Mouse (Mus musculus) Muller cell, postnatal 12 days (primary cell): ENCODE data around the gene Tns4.

ENCODE experiments used
- DNase-seq: peaks from one replicate; pipeline ENCODE4 v3.0.0-alpha.2; 2015; ENCODE audit errors: inconsistent ontology term

The Tns4 gene

DNA sequence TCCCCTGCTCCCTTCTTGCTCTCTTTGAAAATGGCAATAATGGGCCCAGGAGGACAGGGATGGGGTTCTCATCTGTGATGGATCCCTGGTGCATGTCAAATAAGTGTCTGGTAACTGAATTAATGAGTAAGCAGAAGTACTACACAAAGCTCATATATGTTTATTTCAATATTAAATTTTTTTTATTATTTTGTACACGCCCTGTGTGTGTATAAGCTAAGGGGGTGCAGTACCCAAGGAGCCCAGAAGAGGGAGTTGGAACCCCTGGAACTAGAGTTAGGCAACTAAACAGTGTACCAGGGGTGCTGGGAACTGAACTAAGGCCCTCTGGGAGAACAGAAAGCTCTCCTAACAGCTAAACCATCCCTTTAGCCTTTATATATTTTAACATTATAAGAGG is 29.3 kb upstream of the Tns4 start:
- no peak for DNase-seq

DNA sequence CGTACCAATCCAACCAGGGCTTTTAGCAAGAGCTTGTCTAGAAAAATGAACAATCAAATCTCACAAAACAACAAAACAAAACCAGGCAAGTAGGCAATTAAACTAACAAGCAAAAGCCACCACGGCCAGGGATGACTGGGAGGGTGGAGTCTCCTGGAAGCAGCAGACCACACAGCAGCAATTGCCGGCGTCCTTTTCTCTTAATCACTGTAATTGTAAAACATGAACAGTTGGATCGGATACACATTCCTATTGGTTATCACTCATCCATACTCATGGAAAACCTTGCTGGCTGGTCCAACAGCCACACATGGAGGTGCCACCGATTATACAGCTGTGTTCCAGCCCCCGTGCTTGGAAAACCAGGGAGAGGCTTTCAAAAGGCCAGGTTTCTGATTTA is 28.8 kb upstream of the Tns4 start:
- DNase-seq = peak; percentile 55

DNA sequence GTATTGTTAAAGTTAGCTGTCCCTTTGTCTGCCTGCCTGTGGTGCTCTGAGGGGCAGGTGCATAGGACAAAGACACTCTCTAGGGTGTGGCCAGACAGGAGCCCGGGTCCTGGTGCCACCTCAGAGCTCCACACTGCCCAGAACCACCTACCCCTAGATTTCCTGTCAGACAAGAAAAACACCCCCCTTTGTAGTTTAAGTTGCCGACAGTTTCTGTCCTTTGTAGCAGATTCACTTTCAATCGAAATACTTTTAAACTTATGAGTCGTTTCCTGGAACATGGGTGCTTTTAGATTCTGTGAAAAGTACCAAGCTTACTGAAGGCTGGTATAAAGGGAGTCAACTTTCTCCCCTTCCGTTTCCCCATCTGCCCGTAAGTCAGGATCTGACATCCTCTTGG is 26.8 kb upstream of the Tns4 start:
- DNase-seq = no peak

DNA sequence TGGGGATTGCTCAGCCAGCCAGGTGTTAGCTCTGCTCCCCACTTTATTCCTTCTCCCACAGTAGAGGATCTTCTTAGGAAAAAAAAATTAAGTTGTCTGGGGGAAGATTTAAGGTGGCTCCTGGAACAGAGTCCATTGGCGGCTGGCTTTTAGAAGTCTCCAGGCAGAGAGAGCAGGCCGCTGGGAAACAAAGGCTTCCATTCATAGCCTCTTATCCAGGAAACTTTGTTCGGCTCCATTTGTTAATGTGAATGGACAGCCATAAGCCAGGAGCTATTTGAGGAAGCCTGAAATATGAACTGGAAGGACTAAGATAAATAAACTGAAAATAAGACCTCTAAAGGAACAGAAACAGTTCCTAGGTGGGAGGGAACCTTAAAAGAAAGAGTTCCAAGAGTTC is 24.0 kb upstream of the Tns4 start:
- DNase-seq = peak; percentile 89

DNA sequence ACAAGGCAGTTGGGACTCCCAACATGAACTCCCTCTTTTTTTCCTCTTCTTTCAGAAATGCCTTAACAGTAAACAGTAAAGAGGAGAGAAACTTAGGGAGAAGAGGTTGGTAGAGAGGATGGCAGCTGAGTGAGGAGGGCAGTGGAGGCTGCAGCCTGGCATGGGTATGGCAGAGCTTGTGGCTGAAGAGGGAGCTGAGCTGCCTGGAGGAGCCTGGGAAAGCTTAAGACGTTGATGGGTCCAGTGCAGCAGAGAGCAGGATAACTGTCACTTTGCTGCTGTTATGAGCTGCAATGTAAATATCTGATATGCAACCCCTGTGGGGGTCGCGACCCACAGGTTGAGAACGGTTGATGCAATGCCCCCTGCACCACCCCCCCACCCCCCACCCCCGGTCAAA is 23.6 kb upstream of the Tns4 start:
- DNase-seq = no peak

DNA sequence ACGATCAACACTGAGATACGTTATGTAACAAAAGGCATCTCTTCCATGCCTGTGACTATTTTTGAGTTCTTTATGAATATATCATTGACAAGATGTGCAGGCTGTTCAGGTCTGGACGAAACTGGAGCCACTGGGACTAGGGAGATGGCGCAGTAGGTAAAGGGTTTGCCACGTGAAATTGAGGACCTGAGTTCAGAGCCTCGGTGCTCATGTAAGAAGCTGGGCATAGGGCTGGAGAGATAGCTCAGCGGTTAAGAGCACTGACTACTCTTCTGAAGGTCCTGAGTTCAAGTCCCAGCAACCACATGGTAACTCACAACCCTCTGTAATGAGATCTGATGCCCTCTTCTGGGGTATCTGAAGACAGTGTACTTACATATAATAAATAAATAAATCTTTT is 22.5 kb upstream of the Tns4 start:
- no peak for DNase-seq

DNA sequence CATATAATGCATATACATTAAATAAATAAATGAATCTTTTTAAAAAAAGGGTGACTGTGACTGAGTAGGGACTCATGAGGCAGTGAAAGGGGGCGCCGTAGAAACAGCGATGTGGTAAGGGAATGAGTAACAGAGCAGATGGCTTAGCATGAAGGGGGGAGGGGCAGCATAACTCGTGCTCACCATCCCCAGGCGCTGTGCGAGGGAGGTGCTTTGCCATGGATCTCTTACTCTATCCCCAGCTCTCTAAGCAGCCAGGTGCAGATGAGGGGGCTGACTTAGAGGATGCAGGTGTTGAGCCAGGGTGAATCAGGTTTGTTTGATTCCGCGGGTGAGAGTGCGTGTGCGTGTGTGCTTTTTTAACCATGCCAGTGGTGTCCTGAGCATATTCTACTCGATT is 22.0 kb upstream of the Tns4 start:
- no peak for DNase-seq

DNA sequence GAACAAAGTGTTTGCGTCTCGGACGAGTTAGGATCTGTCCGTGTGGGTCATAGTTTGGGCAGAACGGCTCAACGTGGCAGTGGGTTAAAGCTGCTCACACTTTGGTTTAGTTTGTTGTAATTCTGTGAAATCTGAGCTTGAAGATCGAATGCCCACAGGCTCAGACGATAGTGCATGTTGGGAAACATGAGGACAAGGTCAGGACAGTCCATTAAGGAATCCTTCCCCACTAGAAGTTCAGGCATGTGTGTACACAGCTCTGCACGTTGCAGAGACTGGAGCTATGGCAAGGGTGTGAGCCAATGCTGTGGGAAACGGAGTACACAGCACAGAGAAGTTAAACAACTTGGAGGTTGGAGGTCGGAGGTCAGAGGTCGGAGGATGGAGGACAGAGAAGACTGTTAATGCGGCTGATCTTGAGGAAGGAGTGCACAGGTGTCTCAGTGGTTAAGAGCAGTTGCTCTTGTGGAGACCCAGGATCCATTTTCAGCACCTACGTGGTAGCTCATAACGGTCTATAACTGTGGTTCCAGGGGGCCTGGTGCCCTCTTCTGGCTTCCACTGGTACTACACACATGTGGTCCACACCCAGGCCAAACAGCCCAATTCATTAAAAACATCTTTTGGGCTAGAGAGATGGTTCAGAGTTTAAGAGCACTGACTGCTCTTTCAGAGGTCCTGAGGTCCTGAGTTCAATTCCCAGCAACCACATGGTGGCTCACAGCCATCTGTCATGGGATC is 21.4 kb upstream of the Tns4 start:
- no peak for DNase-seq

DNA sequence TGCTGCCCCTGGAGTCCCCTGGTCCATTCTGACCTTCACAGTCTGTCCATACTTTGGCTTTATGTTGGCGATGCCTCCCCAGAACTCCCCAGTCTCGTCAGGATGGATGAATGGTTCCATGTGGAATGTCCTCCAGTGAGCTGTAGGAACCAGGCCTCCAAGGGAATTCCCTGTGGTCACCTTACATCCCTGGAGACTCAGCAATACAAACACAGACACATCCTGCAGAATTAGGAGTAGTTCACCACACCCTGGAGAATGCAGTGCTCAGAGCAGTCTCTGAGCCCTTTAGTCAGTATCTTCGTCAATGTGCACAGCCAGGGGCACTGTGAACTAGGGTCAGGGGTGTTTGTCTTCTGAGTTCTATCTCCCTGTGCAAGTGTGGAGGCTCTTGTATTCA is 19.2 kb upstream of the Tns4 start:
- no peak for DNase-seq

DNA sequence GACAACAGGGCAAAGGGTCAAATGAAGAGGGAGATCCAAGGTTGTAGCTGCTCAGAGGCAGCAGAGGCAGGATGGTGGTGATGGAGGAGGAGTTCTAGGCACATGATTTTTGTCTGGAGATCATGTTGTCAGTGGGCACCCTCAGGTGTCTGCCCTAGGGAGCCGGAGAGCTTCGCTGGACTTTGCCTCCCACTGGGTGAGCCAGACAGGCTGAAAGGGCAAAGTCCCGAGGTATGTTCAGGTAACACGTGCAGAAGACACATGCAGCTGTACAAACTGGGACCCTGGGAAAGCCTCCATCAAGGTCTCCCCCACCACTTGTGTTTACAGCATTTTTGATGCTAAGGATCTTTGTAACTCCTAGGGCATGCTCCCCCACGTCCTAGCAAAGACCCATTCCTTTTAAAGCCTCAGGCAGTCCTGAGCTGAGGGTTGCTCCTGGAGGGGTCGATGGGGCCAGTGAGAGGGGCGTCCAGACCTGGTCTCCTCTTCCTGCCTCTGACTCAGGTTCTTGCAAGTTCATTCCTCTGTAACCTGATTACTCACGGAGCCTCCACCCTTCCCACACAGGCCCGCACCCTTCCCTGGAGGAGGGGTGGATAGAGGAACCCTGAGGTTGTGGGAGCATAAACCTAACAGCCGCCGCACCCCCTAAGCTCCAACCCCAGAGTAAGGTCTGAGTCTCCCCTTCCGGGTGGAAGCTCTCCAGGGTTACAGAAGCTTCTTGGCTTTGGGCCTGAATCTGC is 17.0 kb upstream of the Tns4 start:
- DNase-seq = no peak

DNA sequence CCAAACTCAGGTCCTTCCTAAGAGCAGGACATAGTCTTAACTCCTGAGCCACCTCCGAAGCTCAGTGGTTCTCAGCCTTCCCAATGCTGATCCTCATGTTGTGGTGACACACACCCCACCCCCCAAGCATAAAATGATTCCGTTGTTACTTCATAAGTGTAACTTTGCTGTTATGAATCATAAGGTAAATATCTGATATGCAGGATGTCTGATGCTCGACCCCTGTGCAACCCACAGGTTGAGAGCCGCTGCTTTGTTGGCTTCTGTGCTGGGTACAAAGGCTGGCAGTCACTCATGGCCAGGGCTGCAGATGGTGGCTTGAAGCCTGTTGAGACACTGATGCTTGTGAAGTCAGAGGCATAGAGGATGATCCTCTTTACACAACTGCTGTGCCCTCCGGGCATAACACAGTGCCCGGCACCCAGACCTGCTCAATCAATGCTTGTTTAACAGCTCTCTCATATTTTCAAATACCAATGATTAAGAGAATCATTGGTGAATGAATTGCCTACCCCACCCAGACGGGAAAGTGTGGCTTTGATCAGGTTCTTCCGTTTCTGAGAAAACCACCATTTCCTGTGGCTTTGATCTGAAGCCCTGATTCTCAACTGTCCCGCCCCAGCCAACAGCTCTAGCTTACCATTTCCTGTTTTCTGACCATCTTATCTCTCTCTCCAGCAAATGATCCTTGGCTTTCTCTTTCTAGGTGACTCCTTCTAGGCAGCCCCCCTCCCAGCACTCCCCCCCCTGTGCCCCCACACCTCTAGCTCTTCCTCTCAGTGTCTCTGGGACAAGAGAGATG is 15.7 kb upstream of the Tns4 start:
- no peak for DNase-seq

DNA sequence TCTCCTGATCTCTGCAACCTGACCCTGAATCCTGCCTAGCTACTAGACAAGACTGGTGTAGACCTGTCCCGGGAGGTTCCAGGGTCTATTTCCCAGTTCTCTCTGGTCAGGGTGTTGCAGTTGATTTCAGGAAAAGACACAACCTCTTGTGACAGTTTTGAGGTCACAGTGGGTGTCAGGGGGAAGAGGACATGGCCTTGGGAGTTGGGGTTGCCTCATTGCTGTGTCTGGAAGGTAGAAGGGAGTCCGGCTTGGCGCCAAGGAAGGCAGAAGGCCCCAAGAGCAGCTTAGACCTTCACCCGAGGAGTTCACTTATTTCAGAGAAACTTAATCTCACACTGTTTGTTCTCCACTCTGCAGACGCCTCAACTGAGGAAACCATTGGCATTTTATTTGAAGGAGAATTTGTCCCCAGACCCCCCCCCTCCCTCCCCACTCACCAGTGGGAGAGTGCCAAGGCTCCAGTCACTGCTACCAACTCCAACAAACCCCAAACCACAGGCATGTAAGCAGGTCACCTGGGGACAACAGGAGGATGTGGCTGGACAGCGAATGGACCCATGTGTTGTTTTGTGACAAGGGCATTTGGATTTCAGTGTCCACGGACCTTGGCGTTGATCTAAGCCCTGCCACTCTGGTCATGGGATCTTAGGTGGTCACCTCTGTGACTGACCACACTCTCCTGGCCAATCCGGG is 13.6 kb upstream of the Tns4 start:
- DNase-seq = peak; percentile 79

DNA sequence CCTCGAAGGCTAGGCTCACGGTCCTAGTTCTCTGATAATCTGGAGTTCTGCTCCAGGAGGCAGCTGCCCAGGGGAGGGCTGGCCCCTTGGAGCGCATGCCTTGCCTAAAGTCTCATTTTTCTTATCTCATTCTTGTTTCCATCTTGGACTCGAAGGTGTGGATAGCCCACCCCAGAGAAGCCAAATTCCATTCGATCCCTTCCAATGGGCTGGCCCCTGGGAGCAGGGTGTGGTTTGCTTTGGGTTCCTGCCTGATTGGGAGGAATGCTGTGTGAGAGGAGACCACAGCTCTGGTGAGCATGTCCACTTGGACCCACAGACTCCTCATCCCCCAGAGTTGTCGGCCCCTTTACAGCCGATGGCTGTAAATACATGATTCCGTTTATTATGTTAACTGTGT is 12.6 kb upstream of the Tns4 start:
- DNase-seq = no peak

DNA sequence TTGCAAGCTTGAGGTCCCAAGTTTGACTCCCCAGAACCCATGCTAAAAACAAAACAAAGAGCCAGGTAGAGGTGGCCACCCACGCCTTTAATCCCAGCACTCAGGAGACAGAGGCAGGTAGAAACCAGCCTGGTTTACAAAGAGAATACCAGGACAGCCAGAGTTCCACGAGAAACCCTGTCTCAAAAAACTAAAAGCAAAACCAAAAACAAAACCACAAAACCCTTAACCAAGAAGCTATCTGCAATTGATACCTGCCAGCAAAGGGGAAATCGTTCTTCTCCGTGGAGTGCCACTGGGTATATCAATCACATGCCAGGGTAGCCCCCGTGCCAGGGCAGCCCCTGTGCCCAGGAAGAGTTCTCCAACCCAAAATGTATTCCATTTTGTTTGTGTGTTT is 11.1 kb upstream of the Tns4 start:
- DNase-seq = no peak

DNA sequence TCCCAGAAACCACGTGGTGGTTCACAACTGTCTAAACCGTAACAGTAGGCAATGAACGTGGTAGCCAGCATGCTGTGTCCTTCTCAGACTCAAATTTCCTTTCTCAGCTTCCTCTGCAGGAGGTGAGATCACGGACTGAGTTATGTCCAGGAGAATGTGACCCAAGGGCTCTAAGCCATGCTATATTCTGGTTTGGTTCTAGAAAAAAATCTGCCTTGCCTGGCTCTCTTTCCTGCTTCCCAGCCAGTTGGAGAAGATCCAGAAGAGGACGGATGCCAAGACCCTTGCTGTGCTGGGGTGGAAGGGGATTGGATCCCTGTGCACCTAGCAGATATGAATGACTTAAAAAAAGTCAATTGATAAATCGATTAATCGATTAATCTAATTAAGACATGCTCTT is 10.4 kb upstream of the Tns4 start:
- DNase-seq = no peak

DNA sequence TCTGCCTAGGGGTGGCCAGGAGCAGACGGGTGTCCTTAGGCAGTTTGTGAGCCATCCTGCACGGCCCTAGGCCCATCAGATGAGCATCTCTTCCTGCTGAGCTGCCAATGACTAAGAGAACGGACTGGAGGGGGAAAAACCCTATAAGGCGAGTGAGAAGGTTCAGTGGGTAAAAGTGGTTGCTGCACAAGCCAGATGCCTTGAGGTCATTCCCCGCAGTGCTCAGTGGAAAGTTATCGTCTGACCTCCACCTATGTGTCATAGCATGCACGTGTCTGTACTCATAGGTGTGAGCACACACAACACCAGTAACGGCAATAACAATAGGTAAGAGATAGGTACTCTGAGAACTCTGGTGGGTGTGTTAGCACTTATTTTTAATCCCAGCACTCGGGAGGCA is 9.8 kb upstream of the Tns4 start:
- no peak for DNase-seq

DNA sequence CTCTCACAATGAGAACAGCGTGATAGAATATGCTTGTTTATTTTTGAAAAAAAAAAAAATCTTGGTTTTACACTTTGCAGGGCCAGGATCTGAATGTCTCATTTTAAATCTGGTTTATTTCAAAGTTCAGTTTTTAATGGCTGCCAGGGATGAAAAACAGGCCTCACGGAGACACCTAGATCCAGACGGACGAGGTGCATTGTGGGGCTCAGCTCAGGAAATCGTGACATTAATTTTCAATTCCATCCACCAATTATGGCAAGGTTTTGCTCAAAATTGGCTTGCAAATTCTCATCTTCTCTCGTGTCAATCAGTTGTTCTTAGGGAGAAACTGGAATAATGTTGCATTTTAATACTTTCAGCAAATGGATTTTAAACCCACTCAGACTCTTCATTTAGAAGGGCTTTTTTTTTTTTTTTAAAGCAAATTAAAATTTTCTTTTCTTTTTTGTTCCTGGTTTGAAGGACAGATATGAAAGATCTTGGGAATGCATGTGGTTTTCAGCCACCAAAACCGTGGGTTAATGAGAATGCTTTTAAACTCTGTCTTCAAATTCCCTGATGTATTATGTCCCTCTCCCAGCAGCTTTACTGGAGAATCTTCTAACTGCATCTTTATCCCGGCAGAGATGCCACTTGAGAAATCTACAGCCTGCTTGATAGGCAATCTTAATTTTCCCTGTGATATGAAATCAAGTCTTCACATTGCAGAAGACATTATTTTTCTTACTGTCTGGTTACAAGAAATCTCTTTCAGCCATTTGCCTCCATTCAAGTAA is 8.1 kb upstream of the Tns4 start:
- no peak for DNase-seq

DNA sequence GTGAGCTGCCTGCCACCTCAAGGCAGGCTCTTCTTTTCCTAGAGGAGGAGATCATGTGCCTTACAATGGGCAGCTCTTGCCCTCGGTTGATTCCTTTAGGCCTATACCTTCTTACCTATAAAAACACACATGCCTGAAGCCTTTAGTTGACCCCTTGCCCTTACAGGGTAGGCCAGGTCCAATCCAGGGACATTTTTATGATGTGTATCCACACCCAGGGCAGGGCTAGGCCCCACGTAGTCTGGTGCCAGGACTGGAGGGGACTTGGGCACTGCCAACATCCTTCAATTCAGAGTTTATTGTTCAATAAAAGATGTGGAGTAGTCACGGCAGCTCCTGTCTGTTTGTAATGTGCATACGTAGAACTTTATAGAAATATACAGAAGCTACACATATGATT is 7.3 kb upstream of the Tns4 start:
- DNase-seq = no peak

DNA sequence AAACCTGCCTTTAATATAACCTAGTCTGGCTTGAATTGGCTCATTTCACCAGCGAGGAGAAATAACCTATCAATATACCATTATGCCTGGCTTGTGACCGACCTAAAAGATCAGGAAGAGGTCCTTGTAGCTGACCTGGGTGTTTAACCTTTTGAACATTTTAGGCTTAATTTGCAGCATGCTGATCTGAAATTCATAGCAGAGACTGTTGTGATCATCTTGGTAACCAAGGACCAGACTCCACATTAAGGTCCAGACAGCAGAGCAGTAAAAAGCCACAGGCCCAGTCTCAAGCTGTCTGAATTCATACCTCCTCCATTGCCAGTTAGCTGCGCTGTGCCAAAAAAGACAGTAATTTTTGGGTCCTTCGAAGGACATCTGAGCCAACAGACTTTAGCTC is 6.7 kb upstream of the Tns4 start:
- no peak for DNase-seq

DNA sequence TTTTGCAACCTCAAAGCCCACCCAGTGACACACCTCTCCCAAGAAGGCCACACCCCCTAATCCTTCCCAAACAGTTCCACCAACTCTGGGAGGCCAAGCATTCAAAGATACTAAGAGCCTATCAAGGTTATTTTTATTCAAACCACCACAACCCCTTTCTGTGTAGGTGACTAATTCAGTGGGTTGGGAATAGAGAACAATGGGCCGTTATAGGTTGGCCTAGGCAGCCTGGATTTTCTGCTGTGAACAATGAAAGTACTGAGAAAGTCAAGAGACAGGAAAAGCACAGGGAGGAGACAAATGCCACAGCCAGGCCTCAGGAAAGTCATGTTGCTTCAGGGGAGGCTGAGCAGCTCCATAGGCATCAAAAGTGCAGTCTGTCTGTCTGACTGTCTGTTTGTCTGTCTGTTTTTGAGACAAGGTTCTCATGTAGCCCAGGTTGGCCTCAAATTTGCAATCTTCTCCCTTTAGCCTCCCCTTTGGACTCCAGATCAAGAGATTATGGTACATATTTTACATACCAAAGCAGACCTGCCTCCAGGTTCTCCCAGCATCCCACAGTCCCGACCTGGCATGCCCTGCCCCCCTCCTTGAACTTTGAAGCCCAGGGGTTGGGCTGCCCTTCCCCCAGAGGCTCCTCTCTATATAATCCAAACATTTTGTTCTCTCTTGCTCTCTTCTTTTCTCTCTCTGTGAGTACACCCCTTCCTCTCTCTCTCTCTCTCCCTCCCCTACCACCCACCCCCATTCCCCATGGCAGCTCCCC is 6.0 kb upstream of the Tns4 start:
- no peak for DNase-seq

DNA sequence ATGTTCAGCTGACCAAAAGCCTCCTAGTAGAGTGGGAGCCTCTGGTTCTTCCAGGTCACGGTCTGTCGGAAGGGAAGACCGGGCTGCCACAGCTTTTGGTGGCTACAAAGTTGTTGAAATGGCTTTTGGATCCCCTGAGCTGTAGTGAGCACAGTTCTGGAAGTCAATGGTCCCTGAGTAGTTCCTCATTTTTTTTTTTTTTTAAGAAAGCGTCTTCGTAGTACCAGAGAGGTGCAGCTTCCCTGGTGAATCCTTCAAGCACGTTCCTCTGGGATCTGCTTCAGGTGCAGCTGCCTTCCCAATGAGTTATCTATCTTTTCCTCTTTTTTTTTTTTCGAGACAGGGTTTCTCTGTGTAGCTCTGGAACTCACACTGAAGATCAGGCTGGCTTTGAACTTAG is 4.6 kb upstream of the Tns4 start:
- DNase-seq = no peak
